Mouse (Mus musculus) R1 (cell line): ENCODE measurements around the gene Prkcb.

Experiments
- DNase-seq: peaks from one replicate; pipeline ENCODE4 v3.0.0-alpha.2; 2018; ENCODE audit warnings: low read depth, low spot score

Prkcb gene

DNA sequence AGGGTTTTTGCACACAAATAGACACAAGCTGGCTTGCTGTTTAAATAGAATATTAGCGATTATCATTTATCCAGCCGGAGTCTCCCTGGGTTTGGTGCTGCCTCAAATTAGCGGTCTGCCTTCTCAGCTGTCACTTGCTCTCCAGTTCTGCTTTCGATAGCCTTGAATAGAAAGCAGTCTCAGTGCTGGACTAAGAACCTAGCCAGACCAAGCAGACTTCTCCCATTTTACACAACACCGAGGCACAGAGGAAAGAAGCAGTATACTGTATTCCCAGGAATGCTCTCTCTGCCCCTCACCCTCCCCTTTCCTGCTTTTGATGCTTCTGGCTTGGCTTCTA lies 107.4 kb downstream of the Prkcb start:
- DNase-seq, result no peak

DNA sequence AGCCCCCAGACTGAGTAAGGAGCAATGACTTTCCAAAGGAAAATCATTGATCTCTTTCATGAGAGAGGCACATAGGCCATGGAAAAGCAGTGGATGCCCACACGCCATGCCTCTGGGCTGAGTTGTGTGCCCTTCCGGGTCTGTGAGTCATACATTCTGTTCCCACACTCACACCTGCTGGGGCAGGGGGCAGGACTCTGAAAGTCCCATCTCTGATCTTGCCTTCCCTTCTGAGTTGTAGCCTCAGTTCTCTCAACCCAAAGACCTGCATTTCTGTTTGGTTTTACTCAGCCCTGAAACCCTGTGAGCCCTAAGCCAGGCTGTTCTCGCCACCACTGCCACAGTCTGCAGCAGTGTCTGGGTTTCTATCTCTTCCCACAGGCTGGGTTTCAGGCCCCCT lies 109.1 kb downstream of the Prkcb start:
- no peak for DNase-seq

DNA sequence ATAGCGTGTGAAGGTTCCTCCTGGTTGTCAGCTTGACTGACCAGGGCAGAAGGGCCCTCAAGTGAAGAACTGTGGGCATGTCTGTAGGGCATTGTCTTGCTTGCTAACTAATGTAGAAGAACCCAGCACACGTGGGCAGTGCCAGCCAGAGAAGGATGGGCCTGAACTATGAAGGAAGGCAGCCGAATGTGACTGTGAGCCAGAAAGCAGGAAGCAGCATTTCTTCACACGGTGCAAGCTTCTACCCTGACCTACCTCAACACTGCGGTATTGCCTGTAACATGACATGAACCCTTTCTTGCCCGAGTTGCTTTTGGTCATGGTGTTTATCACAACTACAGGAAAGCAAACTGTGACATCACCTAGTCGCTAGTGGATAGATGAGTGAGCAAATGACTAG lies 113.5 kb downstream of the Prkcb start:
- DNase-seq, result no peak

DNA sequence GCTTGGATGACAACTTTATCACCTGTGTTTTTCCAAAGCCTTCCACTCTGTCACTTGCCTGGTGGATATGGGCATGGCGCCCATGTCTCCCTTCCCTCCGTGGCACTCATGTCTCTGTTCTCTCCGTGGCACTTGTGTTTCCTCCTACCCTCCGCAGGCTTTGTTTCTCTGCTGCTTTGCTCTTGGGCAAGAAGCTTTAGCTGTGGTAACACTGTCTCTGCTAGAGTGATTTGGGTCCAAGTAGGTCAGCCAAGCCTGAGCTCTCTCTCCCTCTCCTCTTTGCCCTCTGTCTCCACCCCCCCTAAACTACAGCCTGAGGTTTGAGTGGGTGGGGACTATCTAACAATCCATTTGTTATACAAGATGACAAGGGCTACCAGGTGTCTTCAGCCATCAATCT lies 114.8 kb downstream of the Prkcb start:
- no peak for DNase-seq

DNA sequence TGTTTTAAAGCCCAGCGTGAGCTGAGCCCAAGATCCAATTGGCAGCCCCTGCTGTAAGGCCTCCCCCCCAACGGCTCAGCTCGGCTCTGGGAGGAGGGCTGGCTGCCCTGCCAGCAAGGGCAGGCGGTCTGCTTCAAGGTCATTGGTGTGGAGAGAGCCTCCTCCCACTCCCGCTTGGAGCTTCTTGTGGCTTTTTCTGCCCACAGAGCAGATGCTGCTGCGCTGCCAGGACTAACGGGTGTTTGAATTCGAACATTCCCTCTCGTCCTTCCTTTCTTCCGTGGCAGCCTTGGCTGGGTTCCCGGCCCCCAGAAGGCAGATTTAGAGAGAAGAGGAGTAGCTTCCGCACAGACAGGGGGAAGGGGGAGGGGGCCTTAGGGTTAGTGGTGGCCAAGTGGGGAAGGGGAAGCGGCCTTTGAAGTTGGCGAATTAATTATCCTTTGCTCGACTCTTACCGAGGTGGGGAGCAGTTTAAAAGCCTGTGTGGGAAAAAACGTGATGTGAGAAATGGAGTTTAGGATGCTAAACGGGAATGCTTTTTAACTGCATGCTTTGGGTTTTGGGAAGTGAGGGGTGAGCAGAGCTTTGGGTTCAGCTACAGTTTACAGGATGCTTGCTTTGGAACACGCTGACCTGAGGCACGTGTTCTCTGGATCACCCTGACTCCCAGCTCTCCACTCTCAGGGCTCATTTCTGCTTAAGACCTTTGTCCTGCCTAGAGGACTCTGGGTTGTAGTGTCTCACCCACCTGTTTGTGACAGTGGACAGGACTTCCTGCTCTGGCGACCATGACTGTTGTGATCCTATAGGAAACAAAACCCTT lies 116.2 kb downstream of the Prkcb start:
- DNase-seq, result peak; percentile 63

DNA sequence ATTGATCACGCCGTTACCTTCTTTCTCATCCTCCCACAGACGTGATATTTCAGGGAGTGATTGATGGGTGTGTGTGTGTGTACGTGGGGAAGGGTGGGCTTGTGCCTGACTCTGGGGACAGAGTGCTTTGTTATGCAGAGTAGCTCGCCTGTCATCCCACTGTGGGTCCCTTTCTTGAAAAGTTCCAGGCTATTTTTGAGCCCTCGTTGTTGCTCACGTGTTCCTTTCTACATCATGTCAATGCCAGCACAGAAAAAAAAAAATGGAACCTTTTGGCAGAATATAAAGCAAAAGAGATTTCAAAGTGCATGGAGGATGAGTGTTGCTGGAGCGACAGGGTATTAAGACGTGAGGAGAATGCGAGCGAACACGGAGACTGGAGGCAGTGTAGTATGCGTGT lies 118.1 kb downstream of the Prkcb start:
- DNase-seq, result no peak

- DNase-seq, result no peak
Measured at GRCm38 (mm10) chr7:122409945-122410344, 121.4 kb downstream of the Prkcb start.

GRCm38 (mm10) chr7:122410873-122411272 lies 122.3 kb downstream of the Prkcb start:
- no peak for DNase-seq

DNA sequence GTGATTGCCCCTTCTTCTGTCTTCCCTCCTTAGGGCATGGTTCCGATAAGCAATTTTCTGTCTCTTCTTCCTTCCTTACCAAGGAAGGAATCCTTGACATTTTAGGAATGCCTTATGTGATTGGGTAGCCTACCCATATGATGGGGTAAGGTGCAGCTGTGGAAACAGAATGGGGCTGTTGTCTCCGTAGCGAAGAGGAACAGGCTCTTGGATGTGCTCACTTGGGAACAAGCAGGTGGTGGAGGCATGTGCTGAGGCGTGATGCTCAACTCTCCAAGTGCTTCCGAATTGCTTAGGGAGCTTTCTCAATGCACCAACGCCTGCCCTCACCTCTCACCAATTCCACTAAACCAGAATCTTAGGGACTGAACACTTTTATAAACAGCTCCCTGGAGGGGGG lies 124.7 kb downstream of the Prkcb start:
- DNase-seq, result no peak

DNA sequence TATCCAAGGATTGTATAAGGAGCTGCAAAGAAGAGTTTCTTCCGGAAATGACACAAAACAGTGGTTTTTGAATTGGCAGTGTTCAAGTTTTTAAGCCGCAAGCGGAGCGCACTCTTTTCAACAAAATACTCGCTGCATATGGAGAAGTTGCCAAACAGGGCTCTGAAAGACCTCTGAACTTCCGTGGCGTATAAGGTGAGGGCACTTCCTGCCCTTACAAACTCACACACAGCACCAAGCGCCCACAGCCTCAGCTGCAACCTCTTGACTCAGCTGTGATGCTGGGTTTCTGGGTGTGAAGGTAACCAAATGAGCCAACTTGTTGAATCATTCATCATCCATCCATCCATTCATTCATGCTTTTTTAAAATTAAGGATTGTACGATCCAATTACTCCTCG lies 125.6 kb downstream of the Prkcb start:
- no peak for DNase-seq

- DNase-seq, result no peak
Measured at GRCm38 (mm10) chr7:122414608-122415007, 126.1 kb downstream of the Prkcb start.

GRCm38 (mm10) chr7:122415387-122415786 lies 126.8 kb downstream of the Prkcb start:
- no peak for DNase-seq

DNA sequence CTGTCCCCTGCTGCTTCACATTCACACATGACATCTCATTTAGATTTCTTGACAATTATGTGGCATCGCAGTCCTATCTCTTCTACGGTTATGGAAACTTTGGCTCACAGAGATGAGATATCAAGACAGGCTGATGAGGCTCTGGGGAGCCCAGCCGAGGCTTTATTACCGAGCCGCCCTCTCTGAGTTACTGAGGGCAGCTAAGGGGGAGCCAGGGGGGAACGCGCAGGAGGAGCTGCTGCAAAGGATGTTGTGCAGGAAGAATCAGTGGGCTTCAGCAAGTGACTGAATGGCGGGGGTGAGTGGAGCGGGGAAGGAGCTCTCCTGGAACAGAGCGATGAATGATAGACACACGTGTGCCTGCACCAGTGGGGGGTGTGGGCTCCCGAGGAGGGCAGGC lies 127.4 kb downstream of the Prkcb start:
- DNase-seq, result no peak

DNA sequence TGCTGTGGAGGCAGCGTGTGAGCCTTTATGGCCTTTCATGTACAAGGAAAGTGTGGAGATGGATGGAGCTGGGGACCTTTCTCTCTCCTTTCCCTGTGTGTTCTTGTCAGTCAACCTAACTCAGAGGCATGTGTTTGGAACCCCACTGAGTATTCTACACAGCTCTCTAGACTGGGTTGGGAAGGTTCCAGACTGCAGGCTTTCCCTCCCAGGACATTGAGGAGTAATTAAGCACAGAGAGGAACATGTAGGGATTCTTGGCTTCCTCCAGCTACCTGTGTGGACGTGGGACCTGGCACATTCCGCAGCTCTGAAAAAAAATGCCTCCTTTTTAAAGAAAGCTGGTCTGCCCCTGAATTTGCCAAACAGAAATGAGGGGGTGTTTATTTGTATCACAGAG lies 130.0 kb downstream of the Prkcb start:
- DNase-seq, result no peak

GRCm38 (mm10) chr7:122423816-122424215 lies 135.3 kb downstream of the Prkcb start:
- no peak for DNase-seq

GRCm38 (mm10) chr7:122429134-122429533 lies 140.6 kb downstream of the Prkcb start:
- DNase-seq, result no peak

- no peak for DNase-seq
Measured at GRCm38 (mm10) chr7:122432401-122432800, 143.8 kb downstream of the Prkcb start.

DNA sequence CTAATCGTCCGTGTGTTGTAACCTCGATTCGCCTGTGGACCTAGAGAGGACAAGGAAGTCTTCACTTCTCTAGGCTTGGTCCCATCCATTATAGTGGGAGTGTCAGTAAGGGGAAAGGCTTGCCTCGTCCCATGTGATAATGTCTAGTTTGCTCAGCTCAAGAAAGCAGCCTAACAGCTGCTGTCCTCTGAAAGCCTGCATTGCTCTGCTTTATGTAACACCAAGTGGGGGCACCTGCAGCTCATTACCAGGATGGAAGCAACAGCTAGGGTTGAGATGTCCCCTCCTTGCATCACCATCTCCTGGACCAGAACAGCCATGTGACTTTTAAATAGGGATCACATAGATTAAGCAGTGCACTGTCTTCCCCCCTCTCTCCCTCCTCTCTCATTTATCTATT lies 144.8 kb downstream of the Prkcb start:
- no peak for DNase-seq

DNA sequence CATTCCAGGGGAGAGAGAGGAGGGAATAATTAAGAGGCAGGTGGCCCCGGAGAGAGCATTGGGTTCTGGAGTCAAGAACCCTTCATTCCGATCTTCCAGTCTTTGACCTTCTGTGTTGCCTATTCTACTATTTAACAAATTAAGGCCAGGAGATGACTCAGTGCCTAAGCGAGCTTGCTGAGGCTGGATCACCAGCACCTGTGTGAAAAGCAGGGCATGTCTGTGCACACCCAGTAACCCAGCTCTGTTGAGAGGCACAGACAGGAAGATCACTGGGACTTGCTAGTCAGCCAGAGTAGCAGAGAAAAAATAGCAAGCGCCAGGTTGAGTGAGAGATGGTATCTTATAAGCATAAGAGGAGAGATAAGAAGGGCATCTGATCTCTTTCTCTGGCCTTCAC lies 146.4 kb downstream of the Prkcb start:
- no peak for DNase-seq

DNA sequence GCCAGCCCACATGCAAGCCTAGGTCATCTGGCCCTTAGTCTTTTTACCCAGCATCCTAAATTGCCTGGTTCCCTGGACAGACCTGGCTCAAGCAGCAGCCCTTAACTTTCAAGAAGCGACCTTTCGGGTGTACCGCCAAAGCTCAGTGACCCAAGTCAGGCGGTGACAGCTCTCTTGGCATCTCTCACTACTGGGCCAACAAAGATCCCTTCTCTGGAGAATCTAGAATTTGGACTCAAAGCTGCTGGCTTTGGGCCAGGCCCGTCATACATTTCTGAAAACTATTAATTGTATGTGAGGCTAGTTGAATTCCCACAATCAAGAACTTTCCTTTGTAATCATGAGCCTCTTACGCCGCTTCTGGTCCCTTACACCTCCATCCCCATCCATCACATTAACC lies 147.0 kb downstream of the Prkcb start:
- DNase-seq, result no peak

GRCm38 (mm10) chr7:122437390-122437789 lies 148.8 kb downstream of the Prkcb start:
- no peak for DNase-seq

DNA sequence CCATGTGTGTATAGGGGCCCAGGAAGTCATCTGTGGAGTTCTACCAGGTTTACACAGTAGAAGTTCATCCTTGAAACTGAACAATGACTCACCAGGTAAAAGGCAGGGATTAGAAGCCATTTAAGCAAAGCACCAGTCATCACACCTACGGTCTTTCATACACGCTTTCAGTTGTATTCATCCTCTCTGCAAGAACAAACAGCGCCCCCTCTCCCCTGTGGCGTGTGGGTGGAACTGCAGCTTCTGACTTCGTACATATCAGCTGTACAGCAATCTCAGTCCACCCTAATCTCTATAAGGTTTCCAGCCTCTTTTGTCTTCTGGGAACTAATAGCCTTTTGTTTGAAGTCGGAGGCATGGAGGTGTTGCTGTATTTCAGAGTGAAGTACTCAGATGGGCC lies 156.5 kb downstream of the Prkcb start:
- peak; percentile 81 for DNase-seq

DNA sequence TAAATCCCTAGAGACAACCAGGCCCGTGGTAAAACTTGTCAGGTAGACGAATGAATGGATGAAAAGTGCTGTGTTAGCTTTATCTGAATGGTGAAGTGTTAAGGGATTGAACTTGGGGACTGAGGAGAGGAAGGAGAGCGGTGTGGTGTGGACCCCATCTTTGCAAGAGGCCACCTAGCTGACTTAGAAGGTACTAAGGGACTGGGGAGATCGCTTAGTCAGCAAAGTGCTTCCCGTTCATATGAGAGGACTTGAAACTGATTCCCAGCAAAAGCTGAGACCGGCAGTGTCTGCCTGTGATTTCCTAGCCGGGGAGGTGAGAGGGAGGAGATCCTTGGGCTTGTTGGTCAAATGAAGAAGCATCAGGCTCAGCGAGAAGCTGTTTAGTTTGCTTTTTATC lies 164.1 kb downstream of the Prkcb start:
- DNase-seq, result no peak
